Mouse (Mus musculus): ENCODE data around the gene Rgs18.
A peak's percentile ranks its signal among the peaks of the same experiment; 100 is the strongest.

Gene Rgs18

DNA sequence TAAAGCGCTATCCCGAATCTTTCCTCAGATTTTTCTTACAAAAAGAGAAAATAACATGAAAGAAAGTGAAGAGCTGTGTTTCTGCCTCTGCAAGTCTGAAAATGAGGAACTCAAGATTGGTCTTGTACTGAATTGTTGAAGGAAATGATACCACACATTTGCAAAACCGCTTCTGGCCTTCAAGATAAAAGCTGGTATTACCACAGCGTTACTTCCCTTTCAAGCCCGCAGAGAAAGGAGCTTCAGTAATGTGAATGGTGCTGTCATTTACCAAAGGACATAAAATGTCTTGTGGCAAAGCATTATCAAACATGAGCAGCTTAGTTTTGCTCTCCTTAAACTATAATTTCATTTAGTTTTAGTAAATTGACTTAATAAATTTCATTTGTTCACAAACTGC is at the start of gene Rgs18:
Gene Rgs18, minus strand, starts transcription at position 105 of the 400 bp plus-strand sequence.
- peak in 1 of 2 experiments; percentile 2 for DNase-seq (ENCODE audit: low read depth in 2 of 2, low spot score in 2 of 2)

DNA sequence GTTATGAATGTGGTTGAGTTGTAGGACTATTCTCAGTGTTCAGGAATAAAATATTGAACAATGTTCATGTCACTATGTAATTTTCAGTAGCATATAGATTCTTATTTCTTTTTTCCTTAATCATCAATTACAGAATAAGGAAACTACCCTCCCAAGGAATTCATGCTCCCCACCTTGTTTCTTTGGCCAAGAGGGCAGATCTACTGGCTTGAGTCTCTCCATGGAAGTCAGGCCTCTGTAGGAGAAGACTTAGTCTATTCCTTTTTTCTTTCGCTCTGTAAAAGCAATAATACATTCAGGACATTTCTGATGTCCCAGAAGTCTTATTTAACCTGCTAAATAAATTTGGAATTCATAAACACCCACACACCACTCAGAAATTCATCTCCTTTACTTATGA is 841 bp downstream of the Rgs18 start:
- DNase-seq (ENCODE audit: low read depth in 2 of 2, low spot score in 2 of 2) = no peak

DNA sequence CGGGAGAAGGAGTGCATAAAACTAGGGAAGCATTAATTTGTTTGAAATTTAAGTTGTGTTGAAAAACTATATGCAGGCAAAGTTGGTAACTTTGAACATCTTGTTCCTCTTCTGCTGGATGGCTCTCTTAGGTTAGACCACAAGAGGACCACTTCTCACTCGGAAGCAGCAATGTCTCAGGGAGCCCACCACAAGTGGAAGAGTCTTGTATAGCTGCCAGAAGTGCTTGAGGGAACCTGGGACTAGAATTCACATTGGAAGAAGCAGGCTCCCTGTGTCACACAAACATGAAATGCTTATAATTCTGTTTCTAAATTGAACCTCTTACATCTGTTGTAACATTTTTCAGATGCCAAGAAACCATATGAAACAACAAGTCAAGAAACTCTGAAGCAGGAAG is 9.0 kb downstream of the Rgs18 start:
- no peak for DNase-seq (ENCODE audit: low read depth in 2 of 2, low spot score in 2 of 2)

GRCm38 (mm10) chr1:144760792-144761191 is 14.4 kb downstream of the Rgs18 start:
- no peak for DNase-seq (ENCODE audit: low read depth in 2 of 2, low spot score in 2 of 2)

DNA sequence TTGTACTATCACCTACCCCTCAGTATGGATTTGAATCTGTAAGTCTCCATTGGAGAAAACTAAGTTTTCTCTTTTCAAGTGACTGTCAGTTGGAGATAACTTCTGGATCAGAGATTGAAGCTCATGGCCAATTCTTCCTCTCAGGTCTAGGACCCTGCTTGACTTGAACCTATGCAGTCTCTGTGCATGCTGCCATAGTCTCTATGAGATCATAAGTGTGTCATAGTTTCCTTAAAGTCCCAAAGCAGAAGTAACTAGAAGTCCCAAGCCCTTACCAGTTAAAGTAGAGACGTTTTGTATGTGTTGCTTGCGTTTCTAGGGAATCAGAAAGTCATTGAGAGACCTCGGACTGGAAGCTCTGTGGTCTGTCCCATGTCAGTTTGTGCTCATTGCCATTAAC is 24.5 kb downstream of the Rgs18 start:
- no peak for DNase-seq (ENCODE audit: low read depth in 2 of 2, low spot score in 2 of 2)

DNA sequence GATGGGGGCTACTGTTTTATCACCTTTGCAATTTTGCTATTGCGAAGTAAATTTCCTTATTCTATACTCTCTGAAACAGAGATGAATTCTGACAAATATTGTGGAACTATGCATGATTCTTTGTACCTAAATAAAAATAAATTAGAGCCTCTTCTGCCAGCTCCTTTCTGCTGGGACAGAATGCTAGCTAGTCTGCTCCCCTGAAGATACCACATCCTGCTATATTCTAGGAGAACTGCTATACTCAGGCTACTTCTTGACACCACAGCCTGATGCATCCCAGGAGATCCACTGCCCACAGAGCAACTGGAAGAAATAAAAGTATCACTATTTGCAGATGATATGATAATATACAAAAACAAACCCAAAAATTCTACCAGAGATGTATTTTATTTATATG is 29.1 kb downstream of the Rgs18 start:
- DNase-seq (ENCODE audit: low read depth in 2 of 2, low spot score in 2 of 2) = no peak

DNA sequence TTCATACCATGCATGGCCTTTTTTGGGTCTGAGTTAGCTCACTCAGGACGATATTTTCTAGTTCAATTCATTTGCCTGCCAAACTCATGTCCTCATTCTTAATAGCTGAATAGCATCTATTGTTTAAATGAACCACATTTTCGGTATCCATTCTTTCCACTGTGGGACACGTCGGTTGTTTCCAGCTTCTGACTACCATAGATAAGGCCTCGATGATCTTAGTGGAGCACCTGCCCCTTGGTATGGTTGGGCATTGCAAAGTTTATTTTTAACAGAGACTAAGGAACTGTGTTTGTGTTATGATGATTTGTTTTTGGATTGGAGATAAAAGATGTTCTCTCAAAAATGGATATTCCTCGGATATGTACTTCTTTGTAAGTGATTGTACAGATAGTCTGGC is 37.5 kb downstream of the Rgs18 start:
- no peak for DNase-seq (ENCODE audit: low read depth in 2 of 2, low spot score in 2 of 2)

- no peak for DNase-seq (ENCODE audit: low read depth in 2 of 2, low spot score in 2 of 2)
Observed at GRCm38 (mm10) chr1:144720736-144721135, 54.5 kb downstream of the Rgs18 start.

DNA sequence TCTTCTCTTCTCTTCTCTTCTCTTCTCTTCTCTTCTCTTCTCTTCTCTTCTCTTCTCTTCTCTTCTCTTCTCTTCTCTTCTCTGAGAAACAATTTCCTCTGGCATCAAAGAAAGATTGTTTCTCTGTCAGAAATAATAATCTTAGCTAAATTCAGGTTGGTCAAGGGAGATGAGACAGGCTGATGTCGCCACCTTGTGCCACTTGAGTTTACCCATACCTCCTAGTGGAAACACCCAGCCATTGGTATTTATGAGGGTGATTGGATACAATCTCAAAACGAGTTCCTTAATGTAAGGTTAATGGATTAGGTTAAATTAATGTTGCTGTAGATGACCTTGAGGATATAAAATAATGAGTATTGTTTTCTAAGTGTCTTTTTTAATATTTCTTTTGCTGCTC is 70.9 kb downstream of the Rgs18 start:
- DNase-seq (ENCODE audit: low read depth in 2 of 2, low spot score in 2 of 2) = no peak

Measured in CD8-positive naive resting alpha-beta T cell, adult 2 months (primary cell).